Mouse (Mus musculus) brown adipose tissue, adult 24 weeks (tissue): ENCODE measurements around the gene Chst15. TPM values are rescaled to one million over a fixed set of nuclear protein-coding genes. Genes with fewer than 3 reads are reported as not detected.

Experiments used
- H3K27ac ChIP-seq: fragments of 200-500 bp; replicated peaks from 2 replicates; pipeline ENCODE4 v1.5.1; 2012; ENCODE audit warnings: low read depth, mild to moderate bottlenecking, low read length
- H3K4me1 ChIP-seq: fragments of 200-500 bp; 2 replicates; pipeline ENCODE4 v1.6.1; 2012; ENCODE audit warnings: low read length, mixed read lengths; ENCODE audit not compliant: control insufficient read depth, insufficient read depth, insufficient read length
- H3K4me3 ChIP-seq: fragments of 200-500 bp; 2 replicates; pipeline ENCODE4 v1.5.1; 2012; ENCODE audit warnings: low read depth, mild to moderate bottlenecking, low read length, moderate library complexity; ENCODE audit not compliant: insufficient read depth
- polyA plus RNA-seq: library from polyadenylated mRNA; stranded (reverse); fragments of >200 nt; gene quantifications from 2 replicates; pipeline ENCODE4 v1.2.4, GENCODE M21; 2012; ENCODE audit not compliant: missing spikeins, insufficient read depth, insufficient read length

The Chst15 gene
- 14.7 and 16.0 TPM in 2 replicates for polyA plus RNA-seq

DNA sequence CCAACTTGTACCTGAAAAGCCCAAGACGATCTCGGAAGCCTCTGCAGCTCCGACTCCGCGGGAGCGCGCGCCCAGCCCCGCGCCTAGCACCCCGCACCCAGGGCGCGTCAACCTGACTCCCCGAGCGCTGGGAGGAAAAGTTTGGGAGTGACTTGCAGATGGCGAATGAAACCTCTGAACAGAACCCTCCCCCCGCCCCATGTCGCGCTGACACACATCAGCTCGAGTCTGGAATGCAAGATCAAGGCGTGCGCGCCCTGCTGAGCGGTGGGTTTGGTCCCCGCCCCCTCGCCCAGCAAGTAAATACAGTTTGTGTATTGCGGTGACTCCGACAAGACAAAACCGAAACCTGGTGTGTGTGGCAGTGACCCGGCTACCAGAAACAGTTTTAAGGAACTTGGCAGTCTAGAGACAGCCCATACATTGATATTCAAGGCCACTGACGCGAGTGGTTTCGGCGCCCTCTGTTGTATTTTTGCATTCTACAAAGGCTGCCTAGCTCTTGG, at the start of gene Chst15:
Gene Chst15 (minus strand): TSS at position 193 of the 506 bp plus-strand sequence.
- Histone ChIP-seq H3K4me1 (peaks cover 31% of the 10 kb centered on the region), H3K27ac (peak within 1 kb of the TSS; percentile 83), H3K4me3 (peak within 1 kb of the TSS; percentile 84)

DNA sequence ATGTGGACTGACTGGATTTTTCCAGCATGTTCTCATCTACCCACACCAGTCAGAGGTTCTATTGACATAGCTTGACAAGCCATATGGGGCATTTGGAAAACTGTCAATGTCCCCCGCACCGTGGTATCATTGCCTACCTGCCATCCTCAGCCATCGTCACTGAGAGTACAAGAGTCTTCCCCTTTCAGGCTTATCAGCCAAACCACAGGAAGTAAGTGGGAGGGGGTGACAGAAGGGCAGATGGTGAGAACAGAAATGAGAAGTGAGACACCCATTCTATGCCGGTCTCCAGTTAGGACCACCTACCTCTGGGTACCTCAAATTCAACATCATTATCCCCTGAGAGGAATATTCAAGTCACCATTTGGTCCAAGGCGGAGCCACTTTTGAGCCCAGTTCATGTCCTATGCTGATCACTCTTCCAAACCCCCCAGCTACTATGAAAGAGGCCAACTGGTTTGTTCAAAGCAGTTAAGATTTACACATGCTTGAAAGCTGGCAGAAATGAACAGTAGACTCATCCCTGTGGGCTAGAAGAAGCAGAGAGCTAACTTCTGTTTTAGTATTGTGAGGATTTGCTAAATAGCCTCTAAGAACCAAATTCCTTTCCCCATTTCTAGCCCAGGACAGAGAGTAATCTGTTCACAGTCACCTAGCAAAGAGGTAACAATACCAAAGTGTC, 48.8 kb upstream of the Chst15 start:
- Histone ChIP-seq H3K4me3 (no peak overlapping the region), H3K4me1 (peaks cover 7% of the 10 kb centered on the region; the same call in 1 of the 2 replicates), H3K27ac (no peak overlapping the region)

DNA sequence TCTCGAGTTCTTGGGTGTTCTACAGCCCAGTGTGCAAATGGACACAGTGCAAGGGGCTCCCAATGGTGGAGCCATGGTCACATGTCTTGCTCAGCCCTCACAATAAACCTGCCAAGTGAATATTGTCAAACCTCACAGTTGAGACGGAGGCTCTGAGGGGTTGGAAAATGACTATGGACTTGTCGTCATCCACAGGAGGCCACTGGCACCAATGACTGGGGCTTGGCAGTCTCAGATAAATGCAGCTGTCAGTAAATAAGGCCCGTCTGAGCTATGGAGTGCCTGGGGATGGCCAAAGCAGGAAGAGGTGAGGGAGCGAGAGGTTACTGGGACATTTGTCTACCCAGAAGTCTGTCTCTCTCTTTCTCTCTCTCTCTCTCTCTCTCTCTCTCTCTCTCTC, 48.1 kb upstream of the Chst15 start:
- no peak overlapping the region for H3K27ac ChIP-seq
- H3K4me3 ChIP-seq, result no peak overlapping the region
- H3K4me1 ChIP-seq, result peaks cover 7% of the 10 kb centered on the region; the same call in 1 of the 2 replicates

DNA sequence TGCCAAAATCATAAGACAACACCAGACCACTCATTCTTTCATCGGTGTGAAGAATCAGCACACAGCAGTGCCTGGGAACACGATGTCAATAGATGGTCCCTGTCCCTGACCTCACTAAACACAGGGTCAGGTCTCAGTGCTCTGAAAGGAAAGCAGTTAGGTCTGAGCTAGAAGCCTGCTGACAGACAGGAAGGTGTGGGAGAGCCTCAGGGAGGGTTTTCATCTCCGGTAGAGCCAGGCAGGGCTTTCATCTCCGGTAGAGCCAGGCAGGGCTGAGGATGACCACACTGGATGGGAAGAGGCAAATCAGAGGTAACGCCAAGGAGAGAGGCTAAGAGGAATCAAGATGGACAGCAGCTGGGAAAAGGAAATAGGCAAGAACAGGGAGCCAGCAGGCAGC, 47.5 kb upstream of the Chst15 start:
- Histone ChIP-seq H3K4me3 (no peak overlapping the region), H3K27ac (no peak overlapping the region), H3K4me1 (peaks cover 7% of the 10 kb centered on the region; the same call in 1 of the 2 replicates)

DNA sequence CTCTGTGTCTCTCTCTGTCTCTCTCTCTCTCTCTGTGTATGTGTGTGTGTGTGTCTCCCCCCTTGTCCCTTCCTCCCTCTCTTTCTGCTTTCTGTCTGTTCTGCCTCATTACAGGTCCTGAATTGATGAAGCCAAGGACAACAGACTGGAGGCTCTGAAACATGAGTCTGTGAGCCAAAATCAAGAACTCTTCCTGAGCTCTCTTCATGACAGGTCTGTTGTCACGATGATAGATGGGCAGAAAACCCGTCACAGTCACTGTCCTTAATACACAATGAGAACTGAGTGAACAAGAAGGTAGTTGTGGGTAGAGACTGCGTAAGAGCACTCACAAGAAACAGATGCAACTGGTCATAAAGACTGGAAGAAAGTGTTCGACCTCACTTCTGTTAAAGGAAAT, 43.3 kb upstream of the Chst15 start:
- H3K27ac ChIP-seq, result no peak overlapping the region
- H3K4me1 ChIP-seq, result peaks cover 20% of the 10 kb centered on the region
- no peak overlapping the region for H3K4me3 ChIP-seq

DNA sequence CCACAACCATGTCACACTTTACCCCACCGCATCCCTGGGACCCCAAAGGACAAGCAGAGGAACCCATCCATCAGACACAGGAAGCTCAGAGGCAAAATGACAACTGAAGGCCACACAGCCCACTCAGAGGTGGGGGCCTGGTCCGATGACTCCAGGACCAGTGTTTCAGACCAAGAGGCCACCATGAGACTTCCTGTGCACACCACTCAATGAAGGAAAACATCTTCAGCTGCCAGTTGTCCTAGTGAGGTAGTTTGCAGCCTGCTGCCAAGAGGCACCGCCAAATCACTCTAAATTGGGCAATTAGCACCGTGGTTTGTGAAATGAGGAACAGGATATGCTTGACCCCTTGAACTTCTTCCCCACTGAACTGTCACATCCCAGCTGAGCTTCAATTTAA, 41.7 kb upstream of the Chst15 start:
- Histone ChIP-seq H3K4me3 (no peak overlapping the region), H3K27ac (no peak overlapping the region), H3K4me1 (peaks cover 13% of the 10 kb centered on the region)

DNA sequence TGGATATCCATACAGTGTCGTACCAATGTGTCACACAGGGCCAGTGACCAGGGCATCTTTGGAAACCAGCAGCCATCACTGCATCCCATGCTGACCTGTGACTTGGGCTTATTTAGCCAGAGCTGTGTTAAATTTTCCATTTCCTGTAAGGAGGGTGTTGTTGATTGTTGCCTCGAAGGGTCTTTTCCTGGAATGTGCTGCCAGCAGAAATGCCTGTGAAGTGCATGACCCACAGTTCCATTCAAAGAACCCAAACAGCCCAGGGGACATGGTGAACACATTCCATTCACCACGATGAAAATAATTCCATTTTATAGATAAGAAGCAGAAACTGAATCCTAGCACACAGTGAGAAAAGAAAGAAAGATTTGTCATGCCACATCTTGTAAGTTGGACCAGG, 41.2 kb upstream of the Chst15 start:
- Histone ChIP-seq H3K4me1 (peaks cover 13% of the 10 kb centered on the region), H3K4me3 (no peak overlapping the region), H3K27ac (no peak overlapping the region)

DNA sequence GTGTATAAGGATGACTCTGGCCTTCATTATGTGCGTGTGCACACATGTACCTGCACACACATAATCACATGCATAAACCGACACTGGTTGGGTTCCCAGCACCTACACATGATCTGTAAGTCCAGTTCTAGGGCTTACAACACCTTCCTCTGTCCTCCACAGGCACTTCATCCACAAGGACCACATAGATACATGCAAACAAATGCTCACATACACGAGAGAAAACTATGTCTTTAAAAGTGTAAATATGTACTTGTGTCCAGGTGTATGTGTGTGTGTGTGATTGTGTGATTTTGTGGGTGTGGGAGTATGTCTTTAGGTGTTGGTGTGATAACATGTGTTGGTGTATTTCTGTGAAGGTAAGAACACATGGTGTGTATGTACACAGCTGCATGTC, 40.8 kb upstream of the Chst15 start:
- peaks cover 13% of the 10 kb centered on the region for H3K4me1 ChIP-seq
- H3K4me3 ChIP-seq, result no peak overlapping the region
- no peak overlapping the region for H3K27ac ChIP-seq

DNA sequence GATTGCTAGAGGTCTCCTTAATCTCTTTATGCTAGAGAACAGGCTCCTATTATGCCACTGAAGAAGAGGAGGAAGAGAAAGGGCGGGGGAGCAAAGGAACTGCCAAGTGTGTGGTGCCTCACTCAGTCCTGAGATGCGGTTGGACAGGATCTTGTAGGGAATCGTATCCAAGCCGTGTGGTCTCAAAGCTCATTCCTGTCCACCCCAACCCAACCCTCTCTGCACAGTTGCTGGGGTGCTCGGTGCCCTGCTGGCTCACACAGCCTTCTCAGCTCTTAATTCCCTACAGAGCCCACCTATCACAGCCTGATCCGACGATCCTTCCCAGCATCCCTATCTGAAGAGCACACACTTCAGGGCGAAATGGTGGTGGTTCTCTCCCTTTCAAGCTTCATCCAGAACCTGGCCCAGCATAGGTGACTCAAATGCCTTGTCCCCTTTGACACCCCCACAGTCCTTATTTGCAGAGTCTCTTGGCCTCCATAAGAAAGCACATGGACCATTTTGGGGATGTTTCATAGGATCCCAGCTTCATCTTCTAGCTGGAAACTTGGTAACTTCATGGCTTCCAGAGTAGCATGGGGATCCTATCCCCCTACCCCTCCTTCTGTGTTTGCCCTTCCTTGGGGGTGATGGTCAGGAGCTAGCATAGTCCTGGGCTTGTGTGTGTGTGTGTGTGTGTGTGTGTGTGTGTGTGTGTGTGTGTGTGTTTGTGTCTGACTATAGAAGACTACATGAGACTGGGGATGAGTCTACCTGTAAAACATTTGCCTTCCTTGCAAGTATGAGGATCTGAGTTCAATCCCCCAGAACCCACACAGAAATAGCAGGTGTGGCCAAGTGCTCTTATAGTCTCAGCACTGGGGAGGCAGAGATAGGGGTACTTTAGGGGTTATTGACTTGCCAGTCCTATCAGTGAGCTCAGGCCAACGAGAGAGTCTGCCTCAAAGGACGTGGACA, 40.1 kb upstream of the Chst15 start:
- Histone ChIP-seq H3K4me3 (no peak overlapping the region), H3K27ac (no peak overlapping the region), H3K4me1 (peaks cover 13% of the 10 kb centered on the region)

DNA sequence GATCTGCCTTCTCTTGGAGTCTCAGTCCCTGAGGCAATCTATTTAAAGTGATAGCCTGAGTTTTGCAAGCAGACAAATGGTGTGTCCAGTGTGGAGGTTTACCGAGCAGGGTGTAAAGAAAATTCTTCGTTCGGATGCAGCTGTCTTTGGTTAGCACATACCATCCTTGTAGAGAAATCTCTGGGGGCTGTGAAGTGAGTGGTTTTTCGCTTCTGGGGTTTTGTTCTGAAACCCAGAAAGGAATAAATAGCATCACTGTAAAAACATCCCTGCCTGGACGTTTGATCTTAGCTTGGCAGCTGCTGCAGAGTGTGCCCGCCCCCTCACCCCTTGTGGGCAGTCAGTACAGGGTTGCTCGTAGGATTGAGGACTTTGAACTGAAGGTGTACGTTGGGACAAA, 39.2 kb upstream of the Chst15 start:
- Histone ChIP-seq H3K4me1 (peaks cover 13% of the 10 kb centered on the region), H3K27ac (no peak overlapping the region)

DNA sequence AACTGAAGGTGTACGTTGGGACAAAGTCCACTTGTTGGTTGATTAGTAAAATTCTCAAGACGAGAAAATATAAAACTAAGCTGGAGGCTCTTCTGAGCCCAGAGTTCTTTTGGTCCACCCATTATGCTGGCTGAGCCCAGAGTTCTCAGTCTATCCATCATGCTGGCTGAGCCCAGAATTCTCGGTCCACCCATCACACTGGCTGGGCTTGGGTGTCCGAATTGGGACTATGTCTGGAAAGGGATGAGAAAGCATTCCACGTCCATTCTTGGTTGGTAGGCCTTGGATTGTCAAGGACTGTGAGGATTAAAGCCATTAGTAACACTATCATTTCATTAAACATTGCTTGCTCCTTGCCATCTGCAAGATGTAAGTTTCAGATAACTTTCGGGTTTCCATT, 38.7 kb upstream of the Chst15 start:
- H3K4me1 ChIP-seq, result peaks cover 13% of the 10 kb centered on the region
- no peak overlapping the region for H3K4me3 ChIP-seq
- no peak overlapping the region for H3K27ac ChIP-seq

More for the DNA sequence above, 39.2 kb upstream of the Chst15 start:
- H3K4me3 ChIP-seq, result no peak overlapping the region

DNA sequence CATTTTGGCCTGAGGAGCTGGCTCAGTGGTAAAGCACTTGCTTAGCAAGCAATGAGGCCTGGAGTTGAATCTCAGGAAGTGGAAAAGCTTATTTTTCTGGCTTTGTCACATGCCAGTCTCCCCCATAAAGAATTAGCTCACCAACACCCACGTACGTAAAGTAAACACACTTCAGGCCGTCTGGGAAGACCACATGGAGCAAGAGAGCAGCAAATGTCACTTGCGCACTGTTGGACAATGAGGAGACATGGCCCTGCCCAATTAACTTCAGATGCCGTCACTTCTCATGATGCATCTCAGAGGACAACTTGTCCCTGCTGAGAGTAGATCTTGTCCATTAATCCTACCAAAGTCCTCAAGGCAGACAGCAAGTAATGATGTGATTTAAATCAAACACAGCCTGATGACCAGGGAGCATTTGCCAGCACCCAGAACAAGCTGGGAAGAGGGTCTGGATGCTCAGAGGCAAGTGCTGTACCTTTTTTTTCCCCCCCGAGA, 32.1 kb upstream of the Chst15 start:
- Histone ChIP-seq H3K4me3 (no peak overlapping the region), H3K4me1 (peaks cover 17% of the 10 kb centered on the region; the same call in 1 of the 2 replicates), H3K27ac (no peak overlapping the region)

DNA sequence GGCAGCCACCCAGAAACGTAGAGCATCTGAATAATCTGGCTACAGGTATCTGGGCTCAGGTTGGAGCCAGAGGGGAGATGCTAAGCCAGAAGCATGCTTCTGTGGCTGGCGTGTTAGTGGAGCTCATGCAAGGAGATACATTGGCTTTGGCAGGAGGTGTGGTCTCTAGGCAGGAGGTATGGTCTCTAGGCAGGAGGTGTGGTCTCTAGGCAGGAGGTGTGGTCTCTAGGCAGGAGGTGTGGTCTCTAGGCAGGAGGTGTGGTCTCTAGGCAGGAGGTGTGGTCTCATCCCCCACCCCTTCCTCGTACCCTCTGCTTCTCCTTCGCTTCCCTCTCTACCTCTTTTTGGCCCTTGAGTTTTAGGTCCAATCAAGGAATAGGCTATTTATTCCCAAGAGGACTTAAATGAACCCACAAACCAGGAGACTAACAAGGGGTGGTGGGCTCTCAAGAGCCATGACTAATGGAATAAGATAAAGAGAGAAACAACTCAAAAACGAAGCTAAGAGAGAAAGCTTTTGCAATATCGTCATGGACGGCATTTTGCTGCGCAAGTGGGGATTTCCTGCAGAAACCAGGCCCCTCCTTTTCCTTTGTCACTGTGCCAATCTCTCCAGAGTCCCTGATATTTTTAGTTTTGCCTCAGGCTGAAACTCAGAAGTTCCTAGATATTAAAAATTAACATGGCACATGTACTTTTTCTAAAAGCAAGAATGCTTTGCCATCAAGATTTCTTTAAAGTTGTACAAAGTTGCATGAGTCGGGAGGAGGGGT, 30.4 kb upstream of the Chst15 start:
- Histone ChIP-seq H3K4me1 (peaks cover 17% of the 10 kb centered on the region; the same call in 1 of the 2 replicates), H3K4me3 (no peak overlapping the region), H3K27ac (no peak overlapping the region)

DNA sequence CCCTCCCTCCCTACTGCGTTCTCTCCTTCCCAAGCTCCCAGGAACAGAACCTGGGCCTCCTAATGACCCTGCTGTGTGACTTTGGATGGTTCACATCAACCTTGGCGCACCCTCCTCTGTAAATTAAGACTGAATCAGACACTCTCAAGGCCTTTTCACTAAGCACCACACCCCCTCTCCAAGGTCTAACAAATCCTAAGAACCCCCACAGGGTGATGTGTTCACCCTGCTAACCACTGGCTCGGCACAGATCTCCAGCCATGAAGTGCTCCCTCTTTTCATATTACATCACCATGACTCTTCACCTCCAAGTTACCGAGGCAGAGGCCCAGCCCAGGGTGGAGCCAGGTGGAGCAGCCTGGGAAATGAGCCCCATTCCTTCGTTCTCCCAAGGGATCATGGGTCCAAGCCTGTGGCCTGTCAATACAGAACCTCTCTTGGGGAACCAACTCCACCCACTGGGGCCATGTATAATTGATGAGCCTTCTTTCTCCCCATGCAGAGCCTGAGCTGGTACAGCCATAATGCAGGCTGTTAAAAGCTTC, 28.6 kb upstream of the Chst15 start:
- Histone ChIP-seq H3K4me3 (no peak overlapping the region), H3K27ac (no peak overlapping the region), H3K4me1 (peaks cover 17% of the 10 kb centered on the region; the same call in 1 of the 2 replicates)
